Mouse (Mus musculus) hindbrain, embryonic 13.5 days (tissue): ENCODE measurements at regions not wholly inside any gene's neighbourhood (a gene's known extent, or its start where the extent isn't known, plus 50 kb on each side); places are given as distances from the start of the nearest gene placed in this dataset.

ENCODE experiments used
- ATAC-seq: fragments of 200-750 bp; cut with Nextera tagmentation; 2 replicates; pipeline ENCODE4 v1.8.0; 2017; ENCODE audit warnings: moderate TSS enrichment; ENCODE audit not compliant: low FRiP score
- H3K27ac ChIP-seq: fragments of 300-500 bp; sonication (generic); 2 replicates; pipeline ENCODE4 v1.5.1; 2015; ENCODE audit warnings: inconsistent platforms, mild to moderate bottlenecking, moderate library complexity
- H3K27me3 ChIP-seq: fragments of 300-500 bp; sonication (generic); 2 replicates; pipeline ENCODE4 v1.6.1; 2015; ENCODE audit warnings: mild to moderate bottlenecking, inconsistent platforms
- H3K36me3 ChIP-seq: fragments of 300-500 bp; sonication (generic); 2 replicates; pipeline ENCODE4 v1.6.1; 2015; ENCODE audit warnings: mild to moderate bottlenecking, inconsistent platforms
- H3K4me1 ChIP-seq: fragments of 300-500 bp; sonication (generic); replicated peaks from 2 replicates; pipeline ENCODE4 v1.6.1; 2015; ENCODE audit warnings: inconsistent platforms
- H3K4me2 ChIP-seq: fragments of 300-500 bp; sonication (generic); 2 replicates; pipeline ENCODE4 v1.6.1; 2015; ENCODE audit warnings: inconsistent platforms, mild to moderate bottlenecking, moderate library complexity
- H3K4me3 ChIP-seq: fragments of 300-500 bp; sonication (generic); 2 replicates; pipeline ENCODE4 v1.5.1; 2015; ENCODE audit warnings: mild to moderate bottlenecking, inconsistent platforms
- H3K9ac ChIP-seq: fragments of 300-500 bp; sonication (generic); 2 replicates; pipeline ENCODE4 v1.6.1; 2015; ENCODE audit warnings: mild to moderate bottlenecking, inconsistent platforms
- H3K9me3 ChIP-seq: fragments of 300-500 bp; sonication (generic); 2 replicates; pipeline ENCODE4 v1.6.1; 2016; ENCODE audit warnings: inconsistent platforms
- WGBS: fragments of 180-500 bp; shearing (Covaris S2); methylation state at CpG from one replicate; pipeline ENCODE4 v1.1.7; 2015; 5-methylcytosine and 5-hydroxymethylcytosine counted together

GRCm38 (mm10) chr11:86881710-86882109 lies 74.2 kb upstream of the Dhx40 start:
- Histone ChIP-seq H3K4me1 (no peaks in the 10 kb centered on the region), H3K4me3 (no peak overlapping the region), H3K36me3 (no peaks in the 10 kb centered on the region), H3K4me2 (no peak overlapping the region), H3K9ac (no peak overlapping the region), H3K9me3 (no peaks in the 10 kb centered on the region), H3K27me3 (no peaks in the 10 kb centered on the region), H3K27ac (no peak overlapping the region)
- ATAC-seq, result no peak

GRCm38 (mm10) chr11:86879356-86879905 lies 71.9 kb upstream of the Dhx40 start:
- 66% methylated on average over 6 of the region's 6 CpGs for WGBS
- no peak overlapping the region for H3K9ac ChIP-seq

GRCm38 (mm10) chr11:86878327-86879065 lies 71.0 kb upstream of the Dhx40 start:
- no peak overlapping the region for H3K27ac ChIP-seq
- ATAC-seq, result no peak
- H3K9ac ChIP-seq, result no peak overlapping the region
- H3K9me3 ChIP-seq, result no peaks in the 10 kb centered on the region
- no peaks in the 10 kb centered on the region for H3K27me3 ChIP-seq
- H3K4me1 ChIP-seq, result peaks cover 3% of the 10 kb centered on the region
- H3K4me3 ChIP-seq, result no peak overlapping the region
- 89% methylated on average over 11 of the region's 11 CpGs for WGBS
- no peaks in the 10 kb centered on the region for H3K36me3 ChIP-seq
- H3K4me2 ChIP-seq, result no peak overlapping the region

More at GRCm38 (mm10) chr11:86879356-86879905, 71.9 kb upstream of the Dhx40 start:
- no peaks in the 10 kb centered on the region for H3K27me3 ChIP-seq
- H3K4me1 ChIP-seq, result no peaks in the 10 kb centered on the region
- no peak for ATAC-seq
- no peaks in the 10 kb centered on the region for H3K9me3 ChIP-seq
- H3K27ac ChIP-seq, result no peak overlapping the region
- no peak overlapping the region for H3K4me2 ChIP-seq
- no peaks in the 10 kb centered on the region for H3K36me3 ChIP-seq
- H3K4me3 ChIP-seq, result no peak overlapping the region

DNA sequence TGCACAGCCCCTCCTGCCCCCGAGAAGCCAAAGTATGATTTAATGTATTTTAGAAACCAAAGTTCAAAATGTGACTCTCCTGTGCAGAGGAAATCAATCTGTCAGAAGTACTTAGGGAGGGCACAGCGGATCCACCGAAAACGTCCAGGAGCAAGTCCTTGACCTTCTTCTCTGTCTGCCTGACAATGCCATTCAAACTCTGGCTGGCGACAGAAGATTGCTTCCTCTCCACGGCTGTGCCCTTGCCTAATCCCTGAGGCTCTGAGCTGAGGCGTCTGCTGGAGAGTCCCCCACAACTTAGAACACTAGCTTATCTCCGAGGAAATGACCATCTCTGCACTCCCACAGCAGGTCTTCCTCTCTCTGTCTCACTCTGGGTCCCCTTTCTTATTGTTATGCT lies 69.0 kb upstream of the Dhx40 start:
- no peaks in the 10 kb centered on the region for H3K36me3 ChIP-seq
- peaks cover 8% of the 10 kb centered on the region for H3K4me1 ChIP-seq
- no peak overlapping the region for H3K4me3 ChIP-seq
- ATAC-seq, result no peak
- H3K4me2 ChIP-seq, result no peak overlapping the region
- H3K9ac ChIP-seq, result no peak overlapping the region
- H3K27me3 ChIP-seq, result no peaks in the 10 kb centered on the region
- no peaks in the 10 kb centered on the region for H3K9me3 ChIP-seq
- WGBS, result 49% methylated on average over 8 of the region's 8 CpGs
- no peak overlapping the region for H3K27ac ChIP-seq

DNA sequence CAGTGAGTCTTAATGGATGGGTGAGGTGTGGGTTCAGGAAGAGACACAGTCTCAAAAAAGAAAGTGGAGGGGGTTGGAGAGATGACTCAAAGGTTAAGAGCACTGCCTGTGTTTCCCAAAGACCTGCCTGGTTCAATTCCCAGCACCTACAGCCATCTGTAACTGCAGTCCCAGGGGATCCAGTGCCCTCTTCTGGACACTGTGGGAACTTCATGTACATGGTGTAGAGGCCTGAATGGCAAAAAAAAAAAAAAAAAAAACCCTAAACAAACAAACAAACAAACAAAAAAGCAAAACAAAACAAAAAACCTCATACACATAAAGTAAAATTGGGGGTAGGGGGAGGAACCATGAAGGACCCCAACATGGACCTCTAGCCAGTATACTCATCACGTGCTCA lies 68.2 kb upstream of the Dhx40 start:
- WGBS, result 90% methylated on average over 1 of the region's 1 CpGs
- Histone ChIP-seq H3K27ac (no peak overlapping the region), H3K9ac (no peak overlapping the region), H3K4me1 (peaks cover 8% of the 10 kb centered on the region), H3K27me3 (no peaks in the 10 kb centered on the region), H3K36me3 (no peaks in the 10 kb centered on the region), H3K4me3 (no peak overlapping the region), H3K4me2 (no peak overlapping the region), H3K9me3 (no peaks in the 10 kb centered on the region)
- ATAC-seq, result no peak

DNA sequence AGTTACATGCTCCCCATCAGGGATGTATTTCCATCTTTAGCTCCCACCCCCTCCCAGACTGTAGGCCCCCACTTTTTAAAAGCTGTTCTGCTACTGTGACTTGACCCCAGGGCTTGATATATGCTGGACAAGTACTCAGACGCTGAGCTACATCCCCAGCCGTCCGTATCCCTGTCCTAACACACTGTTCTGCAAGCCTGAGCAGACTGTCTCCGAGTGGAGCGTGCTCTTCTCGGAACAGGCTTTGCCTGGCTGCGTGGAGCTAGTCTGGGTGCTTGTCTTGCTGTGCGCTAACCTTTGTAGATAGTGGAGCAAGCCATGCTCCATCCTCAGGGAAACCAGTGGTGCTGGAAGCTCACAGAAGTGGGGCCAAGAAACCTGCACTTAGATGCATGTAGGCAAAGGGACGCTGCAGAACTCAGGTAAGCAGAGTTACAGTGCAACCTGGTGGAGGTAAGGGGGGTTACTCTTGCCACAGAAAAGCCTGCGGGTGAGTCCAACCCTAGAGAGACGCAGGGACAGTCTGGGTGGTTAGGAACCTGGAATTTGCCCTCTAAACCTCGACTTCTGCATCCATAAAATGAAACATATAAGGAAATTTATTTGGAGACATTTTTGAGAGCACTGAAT lies 67.2 kb upstream of the Dhx40 start:
- H3K9ac ChIP-seq, result no peak overlapping the region
- WGBS, result 63% methylated on average over 12 of the region's 12 CpGs
- H3K27ac ChIP-seq, result peak overlapping the region; percentile 14; the same call in 1 of the 2 replicates
- H3K4me2 ChIP-seq, result no peak overlapping the region
- peaks cover 8% of the 10 kb centered on the region for H3K4me1 ChIP-seq
- H3K4me3 ChIP-seq, result no peak overlapping the region
- no peaks in the 10 kb centered on the region for H3K27me3 ChIP-seq
- no peaks in the 10 kb centered on the region for H3K36me3 ChIP-seq
- ATAC-seq, result 0 out of 2 replicates have a peak, but pooled peaks have one; percentile 54
- no peaks in the 10 kb centered on the region for H3K9me3 ChIP-seq

DNA sequence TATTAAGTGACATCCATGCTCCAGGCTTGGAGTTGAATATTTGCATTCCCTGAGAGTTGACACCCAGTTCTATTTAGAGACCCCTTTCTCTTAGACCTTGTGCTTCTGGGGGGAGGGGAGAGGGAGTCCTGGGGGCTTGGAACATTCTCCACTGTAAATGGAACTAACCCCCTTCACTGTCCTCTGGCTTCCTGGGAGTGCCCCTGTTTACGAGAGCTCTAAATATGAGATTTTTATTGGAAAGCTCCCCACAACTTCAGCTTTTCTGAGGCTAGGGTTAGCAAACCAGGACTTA lies 65.8 kb upstream of the Dhx40 start:
- H3K4me1 ChIP-seq, result peaks cover 8% of the 10 kb centered on the region
- no peaks in the 10 kb centered on the region for H3K36me3 ChIP-seq
- no peak overlapping the region for H3K4me3 ChIP-seq
- WGBS, result 62% methylated on average over 1 of the region's 1 CpGs
- H3K4me2 ChIP-seq, result no peak overlapping the region
- no peaks in the 10 kb centered on the region for H3K27me3 ChIP-seq
- no peak for ATAC-seq
- H3K27ac ChIP-seq, result no peak overlapping the region
- no peak overlapping the region for H3K9ac ChIP-seq
- H3K9me3 ChIP-seq, result no peaks in the 10 kb centered on the region

GRCm38 (mm10) chr11:86872537-86873405 lies 65.2 kb upstream of the Dhx40 start:
- H3K36me3 ChIP-seq, result no peaks in the 10 kb centered on the region
- H3K4me3 ChIP-seq, result no peak overlapping the region
- no peaks in the 10 kb centered on the region for H3K27me3 ChIP-seq
- WGBS, result 55% methylated on average over 10 of the region's 10 CpGs
- no peaks in the 10 kb centered on the region for H3K9me3 ChIP-seq
- H3K4me1 ChIP-seq, result peaks cover 8% of the 10 kb centered on the region
- peak overlapping the region; percentile 25 for H3K27ac ChIP-seq
- H3K4me2 ChIP-seq, result no peak overlapping the region
- H3K9ac ChIP-seq, result no peak overlapping the region
- peak; percentile 49; the same call in 1 of the 2 replicates for ATAC-seq

DNA sequence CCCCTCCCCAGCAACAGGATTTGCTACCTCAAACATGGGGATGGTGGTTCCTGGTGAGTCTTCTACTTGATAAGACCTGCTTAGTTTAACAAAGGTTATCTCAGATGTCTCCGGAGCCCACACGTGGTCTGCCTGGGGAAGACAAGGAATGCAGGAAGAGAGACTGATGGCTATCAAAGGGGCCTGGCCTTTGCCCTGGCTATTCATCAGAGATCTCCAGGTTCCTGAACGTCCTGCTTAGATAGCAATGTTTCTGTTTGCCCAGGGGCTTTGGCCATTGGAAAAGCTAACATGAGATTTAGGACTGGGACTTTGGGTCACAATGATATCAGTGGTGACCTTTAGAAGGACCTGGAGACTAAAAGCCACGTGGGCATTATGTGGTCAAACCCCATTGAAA lies 64.2 kb upstream of the Dhx40 start:
- peaks cover 8% of the 10 kb centered on the region for H3K4me1 ChIP-seq
- H3K27ac ChIP-seq, result no peak overlapping the region
- H3K27me3 ChIP-seq, result no peaks in the 10 kb centered on the region
- H3K36me3 ChIP-seq, result no peaks in the 10 kb centered on the region
- no peak overlapping the region for H3K9ac ChIP-seq
- no peak overlapping the region for H3K4me3 ChIP-seq
- 56% methylated on average over 4 of the region's 4 CpGs for WGBS
- ATAC-seq, result no peak
- H3K4me2 ChIP-seq, result no peak overlapping the region
- H3K9me3 ChIP-seq, result no peaks in the 10 kb centered on the region

GRCm38 (mm10) chr11:86870486-86871165 lies 63.1 kb upstream of the Dhx40 start:
- H3K9ac ChIP-seq, result no peak overlapping the region
- no peaks in the 10 kb centered on the region for H3K27me3 ChIP-seq
- H3K9me3 ChIP-seq, result no peaks in the 10 kb centered on the region
- no peak for ATAC-seq
- no peak overlapping the region for H3K27ac ChIP-seq
- H3K4me3 ChIP-seq, result no peak overlapping the region
- no peaks in the 10 kb centered on the region for H3K36me3 ChIP-seq
- WGBS, result 92% methylated on average over 9 of the region's 9 CpGs
- no peak overlapping the region for H3K4me2 ChIP-seq
- H3K4me1 ChIP-seq, result peaks cover 8% of the 10 kb centered on the region

GRCm38 (mm10) chr11:86866931-86867330 lies 59.4 kb upstream of the Dhx40 start:
- Histone ChIP-seq H3K4me1 (no peaks in the 10 kb centered on the region), H3K36me3 (no peaks in the 10 kb centered on the region), H3K27ac (no peak overlapping the region), H3K27me3 (no peaks in the 10 kb centered on the region), H3K4me3 (no peak overlapping the region), H3K4me2 (no peak overlapping the region), H3K9ac (no peak overlapping the region), H3K9me3 (no peaks in the 10 kb centered on the region)
- ATAC-seq, result no peak
- WGBS, result 64% methylated on average over 10 of the region's 10 CpGs
